Mouse (Mus musculus) embryonic facial prominence, embryonic 11.5 days (tissue): Measurements from ENCODE around the gene Ppa1. TPM values are rescaled to one million over a fixed set of nuclear protein-coding genes. Genes with fewer than 3 reads are reported as not detected.

Source experiments
- ATAC-seq: fragments of 200-750 bp; cut with Nextera tagmentation; replicated peaks from 2 replicates; pipeline ENCODE4 v1.8.0; 2017; ENCODE audit warnings: low read depth; ENCODE audit not compliant: insufficient number of reproducible peaks, low FRiP score, low TSS enrichment
- DNase-seq: peaks from one replicate; pipeline ENCODE4 v3.0.0-alpha.2; 2015; ENCODE audit warnings: low spot score
- H3K27ac ChIP-seq: fragments of 300-500 bp; sonication (generic); replicated peaks from 2 replicates; pipeline ENCODE4 v1.5.1; 2014; ENCODE audit warnings: mild to moderate bottlenecking, low read depth, low read length, control low read depth
- H3K27me3 ChIP-seq: fragments of 300-500 bp; sonication (generic); 2 replicates; pipeline ENCODE4 v1.6.1; 2014; ENCODE audit warnings: mild to moderate bottlenecking, low read length, moderate library complexity, mixed read lengths; ENCODE audit not compliant: control insufficient read depth, insufficient read depth
- H3K36me3 ChIP-seq: fragments of 300-500 bp; sonication (generic); replicated peaks from 2 replicates; pipeline ENCODE4 v1.6.1; 2014; ENCODE audit warnings: low read depth, mild to moderate bottlenecking, low read length, moderate library complexity, mixed read lengths; ENCODE audit not compliant: control insufficient read depth, insufficient read depth
- H3K4me1 ChIP-seq: fragments of 300-500 bp; sonication (generic); 2 replicates; pipeline ENCODE4 v1.6.1; 2014; ENCODE audit warnings: low read length, mixed read lengths; ENCODE audit not compliant: control insufficient read depth, insufficient read depth
- H3K4me2 ChIP-seq: fragments of 300-500 bp; sonication (generic); 2 replicates; pipeline ENCODE4 v1.6.1; 2014; ENCODE audit warnings: low read depth, mild to moderate bottlenecking, control low read depth, low read length, moderate library complexity
- H3K4me3 ChIP-seq: fragments of 300-500 bp; sonication (generic); 2 replicates; pipeline ENCODE4 v1.5.1; 2014; ENCODE audit warnings: low read depth, low read length, control low read depth
- H3K9ac ChIP-seq: fragments of 300-500 bp; sonication (generic); replicated peaks from 2 replicates; pipeline ENCODE4 v1.6.1; 2014; ENCODE audit warnings: mild to moderate bottlenecking, control low read depth, low read length
- H3K9me3 ChIP-seq: fragments of 300-500 bp; sonication (generic); replicated peaks from 2 replicates; pipeline ENCODE4 v1.6.1; 2016; ENCODE audit warnings: mild to moderate bottlenecking, low read length, inconsistent platforms, mixed read lengths; ENCODE audit not compliant: control insufficient read depth
- WGBS: fragments of 180-500 bp; shearing (Covaris S2); extraction: QIAGEN DNeasy Blood & Tissue Kit; methylation state at CpG from one replicate; pipeline ENCODE4 v1.1.7; 2014; 5-methylcytosine and 5-hydroxymethylcytosine counted together
- polyA plus RNA-seq: library from polyadenylated mRNA; unstranded; fragments of >200 nt; fragmentation: Nextera tagmentation; extraction: Ambion mirVana; gene quantifications from 2 replicates; pipeline ENCODE4 v1.2.1, GENCODE M21; 2014

Ppa1 gene
- polyA plus RNA-seq, 1 experiment from 2014 or later: 320 TPM

GRCm38 (mm10) chr10:61694870-61695670 lies 46.7 kb downstream of the Ppa1 start, which contains the start of gene Tysnd1:
TSS of gene Tysnd1 (plus strand) at chr10:61695514.
- no peak within 1 kb of the TSS for H3K27ac ChIP-seq
- peak within 1 kb of the TSS; percentile 74 for H3K9ac ChIP-seq
- H3K27me3 ChIP-seq: no peaks in the 10 kb centered on the region
- DNase-seq (peak; percentile 98), ATAC-seq (peak; percentile 95)
- peaks cover 4% of the 10 kb centered on the region; the same call in 1 of the 2 replicates for H3K4me1 ChIP-seq
- H3K36me3 ChIP-seq: no peaks in the 10 kb centered on the region; the same call in none of the 2 replicates
- WGBS: under 1% methylated on average over 42 of the region's 42 CpGs
- H3K4me2 ChIP-seq: peak within 1 kb of the TSS; percentile 97
- peak within 1 kb of the TSS; percentile 87 for H3K4me3 ChIP-seq
- H3K9me3 ChIP-seq: no peaks in the 10 kb centered on the region

- peaks cover 4% of the 10 kb centered on the region; the same call in 1 of the 2 replicates for H3K4me1 ChIP-seq
- H3K27ac ChIP-seq: no peak overlapping the region
- H3K27me3 ChIP-seq: no peaks in the 10 kb centered on the region
- peak overlapping the region; percentile 87 for H3K4me3 ChIP-seq
- peak; percentile 41 for ATAC-seq
- DNase-seq: no peak
- peak overlapping the region; percentile 74 for H3K9ac ChIP-seq
- WGBS: 1% methylated on average over 74 of the region's 111 CpGs
- H3K9me3 ChIP-seq: no peaks in the 10 kb centered on the region
- no peaks in the 10 kb centered on the region; the same call in none of the 2 replicates for H3K36me3 ChIP-seq
- H3K4me2 ChIP-seq: peak overlapping the region; percentile 97
Observed at GRCm38 (mm10) chr10:61695703-61696559, 47.6 kb downstream of the Ppa1 start.

GRCm38 (mm10) chr10:61696560-61696823 lies 48.1 kb downstream of the Ppa1 start:
- ATAC-seq (no peak), DNase-seq (no peak)
- H3K4me3 ChIP-seq: peak overlapping the region; percentile 87
- no peak overlapping the region for H3K27ac ChIP-seq
- H3K27me3 ChIP-seq: no peaks in the 10 kb centered on the region
- H3K9me3 ChIP-seq: no peaks in the 10 kb centered on the region
- peak overlapping the region; percentile 74 for H3K9ac ChIP-seq
- peak overlapping the region; percentile 97 for H3K4me2 ChIP-seq
- WGBS: 16% methylated on average over 17 of the region's 19 CpGs
- peaks cover 4% of the 10 kb centered on the region; the same call in 1 of the 2 replicates for H3K4me1 ChIP-seq
- H3K36me3 ChIP-seq: no peaks in the 10 kb centered on the region; the same call in 1 of the 2 replicates

GRCm38 (mm10) chr10:61697028-61697427 lies 48.7 kb downstream of the Ppa1 start:
- ATAC-seq (no peak), DNase-seq (no peak)
- H3K9ac ChIP-seq: peak overlapping the region; percentile 74
- no peaks in the 10 kb centered on the region; the same call in 1 of the 2 replicates for H3K36me3 ChIP-seq
- peak overlapping the region; percentile 97 for H3K4me2 ChIP-seq
- WGBS: 93% methylated on average over 2 of the region's 2 CpGs
- H3K4me3 ChIP-seq: peak overlapping the region; percentile 87; the same call in 1 of the 2 replicates
- peaks cover 4% of the 10 kb centered on the region; the same call in 1 of the 2 replicates for H3K4me1 ChIP-seq
- no peak overlapping the region for H3K27ac ChIP-seq
- H3K9me3 ChIP-seq: no peaks in the 10 kb centered on the region
- no peaks in the 10 kb centered on the region for H3K27me3 ChIP-seq

GRCm38 (mm10) chr10:61704663-61705062 lies 56.3 kb downstream of the Ppa1 start:
- no peak overlapping the region for H3K4me3 ChIP-seq
- H3K4me2 ChIP-seq: no peak overlapping the region
- no peaks in the 10 kb centered on the region for H3K9me3 ChIP-seq
- ATAC-seq (no peak), DNase-seq (no peak)
- no peaks in the 10 kb centered on the region for H3K36me3 ChIP-seq
- WGBS: 82% methylated on average over 4 of the region's 4 CpGs
- H3K27ac ChIP-seq: no peak overlapping the region
- no peaks in the 10 kb centered on the region for H3K4me1 ChIP-seq
- no peak overlapping the region for H3K9ac ChIP-seq
- H3K27me3 ChIP-seq: no peaks in the 10 kb centered on the region

- DNase-seq (no peak), ATAC-seq (no peak)
- Histone ChIP-seq H3K9ac (no peak overlapping the region), H3K4me3 (no peak overlapping the region), H3K4me1 (no peaks in the 10 kb centered on the region), H3K27ac (no peak overlapping the region), H3K36me3 (no peaks in the 10 kb centered on the region), H3K4me2 (no peak overlapping the region), H3K9me3 (no peaks in the 10 kb centered on the region), H3K27me3 (no peaks in the 10 kb centered on the region)
- WGBS: 75% methylated on average over 6 of the region's 6 CpGs
Observed at GRCm38 (mm10) chr10:61706412-61707375, 58.3 kb downstream of the Ppa1 start.

GRCm38 (mm10) chr10:61713601-61714000 lies 65.2 kb downstream of the Ppa1 start:
- Histone ChIP-seq H3K4me1 (no peaks in the 10 kb centered on the region; the same call in 1 of the 2 replicates), H3K36me3 (no peaks in the 10 kb centered on the region), H3K27me3 (no peaks in the 10 kb centered on the region), H3K4me3 (no peak overlapping the region), H3K9me3 (no peaks in the 10 kb centered on the region), H3K9ac (no peak overlapping the region), H3K27ac (no peak overlapping the region), H3K4me2 (no peak overlapping the region)
- no peak for ATAC-seq
- no peak for DNase-seq
- WGBS: 69% methylated on average over 3 of the region's 3 CpGs
